Mouse (Mus musculus): Measurements from ENCODE around the gene Hmg20a.

Hmg20a gene

DNA sequence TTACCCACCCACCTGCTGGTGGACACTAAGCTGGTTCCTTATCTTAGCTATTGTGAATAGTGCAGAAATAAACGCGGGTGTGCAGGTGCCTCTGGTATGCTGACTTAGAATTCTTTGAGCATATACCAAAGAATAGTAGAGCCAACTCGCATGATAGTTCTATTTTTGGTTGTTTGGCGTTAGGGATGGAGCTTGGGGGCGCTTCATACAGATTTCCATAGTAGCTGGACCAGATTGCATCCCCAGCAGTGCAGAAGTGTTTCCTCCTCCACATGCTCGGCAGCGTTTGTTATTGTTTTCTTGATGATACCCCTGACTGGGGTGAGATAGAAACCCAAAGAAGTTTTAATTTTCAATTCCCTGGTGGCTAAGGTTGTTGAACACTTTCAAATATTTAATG, 21.3 kb downstream of the Hmg20a start:
- DNase-seq (ENCODE audit: low spot score in 2 of 2) = no peak

GRCm38 (mm10) chr9:56451570-56451969, 33.2 kb downstream of the Hmg20a start:
- DNase-seq (ENCODE audit: low spot score in 2 of 2) = no peak

- no peak for DNase-seq (ENCODE audit: low spot score in 2 of 2)
These were observed 34.8 kb downstream of the Hmg20a start for GRCm38 (mm10) chr9:56453038-56453815.

DNA sequence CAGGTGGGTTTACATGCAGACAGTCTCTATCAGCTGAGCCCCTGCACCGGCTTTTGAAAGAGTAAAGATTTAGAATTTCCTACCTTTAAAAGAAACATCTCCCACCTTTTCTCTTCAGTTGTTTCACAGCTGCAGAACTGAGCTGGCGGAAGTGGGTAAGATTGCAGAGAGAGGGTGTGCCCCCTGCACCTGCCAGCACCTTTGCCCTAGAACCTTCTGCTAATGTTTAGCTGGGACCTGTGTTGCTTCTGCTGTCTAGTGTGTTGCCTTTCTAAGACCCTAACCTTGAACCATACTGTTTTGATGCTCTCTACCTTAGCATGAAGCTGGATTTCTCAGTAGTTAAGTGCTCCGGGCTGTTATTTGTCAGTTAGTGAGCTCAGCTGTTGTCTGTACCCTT, 38.0 kb downstream of the Hmg20a start:
- DNase-seq (ENCODE audit: low spot score in 2 of 2) = no peak

GRCm38 (mm10) chr9:56460987-56461386, 42.6 kb downstream of the Hmg20a start:
- no peak for DNase-seq (ENCODE audit: low spot score in 2 of 2)

DNA sequence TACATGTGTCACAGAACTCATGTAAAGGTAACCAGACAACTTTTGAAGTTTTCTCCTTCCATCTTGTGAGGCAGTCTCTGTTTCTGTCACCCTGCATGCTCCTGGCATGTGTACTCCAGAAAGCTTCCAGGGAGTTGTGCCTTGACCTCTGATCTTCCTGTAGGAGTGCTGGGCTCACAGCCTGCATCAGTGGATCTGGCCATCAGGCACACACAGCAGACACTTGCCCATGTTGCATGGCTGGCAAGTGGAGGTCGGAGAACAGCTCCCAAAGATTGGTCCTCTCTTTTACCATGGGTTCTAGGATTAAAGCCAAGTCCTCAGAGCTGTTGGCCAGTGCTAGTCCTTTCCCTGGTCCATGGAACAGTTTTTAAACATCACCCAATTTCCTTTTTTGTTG, 44.2 kb downstream of the Hmg20a start:
- no peak for DNase-seq (ENCODE audit: low spot score in 2 of 2)

- no peak for DNase-seq (ENCODE audit: low spot score in 2 of 2)
These were observed 44.6 kb downstream of the Hmg20a start for GRCm38 (mm10) chr9:56463046-56463445.

DNA sequence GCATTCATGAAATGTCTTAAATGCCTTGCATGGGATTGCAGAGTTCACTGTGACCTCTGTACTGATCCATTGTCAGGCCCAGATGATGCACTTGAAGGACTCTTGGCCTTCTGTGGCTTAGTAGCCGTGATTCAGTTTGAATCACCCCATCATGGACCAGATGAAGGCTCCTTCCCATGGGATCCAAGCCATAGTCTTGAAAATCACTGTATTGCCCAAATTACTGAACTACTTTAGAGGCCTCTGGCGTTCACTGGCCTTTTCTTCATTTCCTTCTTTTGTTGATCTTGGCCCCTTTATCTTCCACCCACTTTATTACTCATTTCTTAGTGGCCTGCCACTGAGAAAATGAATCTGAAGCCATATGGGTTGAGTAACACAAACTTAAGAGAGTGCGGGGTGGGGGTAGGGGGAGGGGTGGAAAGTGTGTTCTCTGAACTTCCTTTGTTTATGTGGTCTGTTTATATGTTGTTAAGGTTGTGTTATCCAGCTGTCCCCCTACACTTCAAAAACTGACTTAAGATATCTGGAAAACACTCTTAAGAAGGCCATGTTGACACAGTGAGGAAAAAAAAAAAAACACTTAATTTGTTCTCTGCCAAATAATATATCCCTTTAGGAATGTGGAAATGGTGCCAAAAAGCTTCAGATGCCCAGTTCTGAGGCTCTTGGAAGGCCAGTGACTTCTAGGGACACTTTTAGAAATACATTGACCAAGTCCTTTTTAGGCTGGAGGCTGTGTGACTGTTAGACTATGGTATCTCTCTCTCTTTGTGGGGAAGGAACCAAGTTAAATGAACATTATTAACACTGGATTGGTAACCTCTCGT, 45.5 kb downstream of the Hmg20a start:
- DNase-seq (ENCODE audit: low spot score in 2 of 2) = peak in 1 of 2 experiments; percentile 13

GRCm38 (mm10) chr9:56464863-56465654, 46.6 kb downstream of the Hmg20a start:
- peak; percentile 39 to 58 for DNase-seq (ENCODE audit: low spot score in 2 of 2)

- no peak for DNase-seq (ENCODE audit: low spot score in 2 of 2)
These were observed 47.8 kb downstream of the Hmg20a start for GRCm38 (mm10) chr9:56466251-56466650.

- no peak for DNase-seq (ENCODE audit: low spot score in 2 of 2)
These were observed 51.2 kb downstream of the Hmg20a start for GRCm38 (mm10) chr9:56469656-56470055.

- DNase-seq (ENCODE audit: low spot score in 2 of 2) = no peak
These were observed 51.9 kb downstream of the Hmg20a start for GRCm38 (mm10) chr9:56470291-56470690.

GRCm38 (mm10) chr9:56478975-56479647, 60.7 kb downstream of the Hmg20a start:
- no peak for DNase-seq (ENCODE audit: low spot score in 2 of 2)

GRCm38 (mm10) chr9:56482623-56483022, 64.2 kb downstream of the Hmg20a start:
- no peak for DNase-seq (ENCODE audit: low spot score in 2 of 2)

DNA sequence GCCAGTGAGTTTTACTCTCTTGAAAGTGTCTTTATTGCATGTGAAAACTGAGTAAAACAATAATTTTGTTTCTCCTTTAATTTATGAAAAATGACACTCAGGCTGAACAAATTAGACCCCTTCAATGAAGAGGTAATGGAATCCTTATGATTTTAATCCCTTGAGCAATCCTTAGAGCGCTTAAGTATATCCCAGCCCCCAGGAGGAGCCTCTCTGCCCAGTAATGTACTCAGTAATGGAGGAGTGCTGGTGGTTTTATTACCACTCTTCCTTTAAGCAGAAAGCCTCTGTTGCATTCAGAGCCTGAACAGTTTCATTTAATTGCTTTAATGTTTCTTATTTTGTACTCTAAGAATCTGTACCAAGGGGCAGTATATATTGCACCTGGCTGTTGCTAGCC, 67.0 kb downstream of the Hmg20a start:
- DNase-seq (ENCODE audit: low spot score in 2 of 2) = no peak

GRCm38 (mm10) chr9:56486158-56486557, 67.7 kb downstream of the Hmg20a start:
- DNase-seq (ENCODE audit: low spot score in 2 of 2) = no peak

GRCm38 (mm10) chr9:56487651-56488050, 69.2 kb downstream of the Hmg20a start:
- no peak for DNase-seq (ENCODE audit: low spot score in 2 of 2)

DNA sequence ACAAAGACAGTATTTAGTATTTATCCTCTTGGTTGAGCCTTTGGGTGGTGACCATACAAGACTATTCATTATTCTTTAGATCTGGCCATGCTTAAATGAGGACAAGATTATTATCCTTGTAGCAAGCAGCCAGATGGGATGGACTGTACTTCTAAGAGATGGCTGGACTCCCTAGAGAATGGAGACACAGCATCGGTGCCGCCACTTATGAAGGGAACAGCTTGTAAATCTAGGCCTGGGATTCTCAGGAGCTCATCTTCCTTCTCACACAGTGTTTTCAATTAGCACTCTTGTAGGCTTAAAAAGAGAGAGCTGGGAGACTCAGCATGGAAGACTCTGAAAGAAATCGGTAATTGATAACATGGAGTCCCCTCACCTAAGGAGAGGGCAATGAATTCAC, 74.0 kb downstream of the Hmg20a start:
- no peak for DNase-seq (ENCODE audit: low spot score in 2 of 2)

DNA sequence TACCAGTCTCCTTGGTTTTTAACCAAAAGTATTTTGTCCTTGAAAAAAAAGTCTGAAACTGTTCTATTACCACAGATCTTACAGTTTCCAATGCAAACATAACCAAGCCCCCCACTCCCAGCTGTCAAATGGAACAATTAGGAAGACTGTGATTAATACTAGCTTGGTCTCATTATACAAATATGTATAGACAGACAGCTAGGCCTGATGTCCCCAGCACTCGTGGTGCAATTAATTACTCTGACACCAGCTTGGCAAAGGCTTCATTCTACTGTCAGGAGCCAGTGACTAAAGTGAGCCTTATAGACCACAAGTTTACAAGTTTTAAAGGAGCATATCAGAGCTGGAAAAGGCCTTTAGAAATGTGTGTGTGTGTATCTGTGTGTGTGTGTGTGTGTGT, 74.5 kb downstream of the Hmg20a start:
- no peak for DNase-seq (ENCODE audit: low spot score in 2 of 2)

- no peak for DNase-seq (ENCODE audit: low spot score in 2 of 2)
These were observed 76.7 kb downstream of the Hmg20a start for GRCm38 (mm10) chr9:56495088-56495487.

- no peak for DNase-seq (ENCODE audit: low spot score in 2 of 2)
These were observed 77.4 kb downstream of the Hmg20a start for GRCm38 (mm10) chr9:56495795-56496232.

DNA sequence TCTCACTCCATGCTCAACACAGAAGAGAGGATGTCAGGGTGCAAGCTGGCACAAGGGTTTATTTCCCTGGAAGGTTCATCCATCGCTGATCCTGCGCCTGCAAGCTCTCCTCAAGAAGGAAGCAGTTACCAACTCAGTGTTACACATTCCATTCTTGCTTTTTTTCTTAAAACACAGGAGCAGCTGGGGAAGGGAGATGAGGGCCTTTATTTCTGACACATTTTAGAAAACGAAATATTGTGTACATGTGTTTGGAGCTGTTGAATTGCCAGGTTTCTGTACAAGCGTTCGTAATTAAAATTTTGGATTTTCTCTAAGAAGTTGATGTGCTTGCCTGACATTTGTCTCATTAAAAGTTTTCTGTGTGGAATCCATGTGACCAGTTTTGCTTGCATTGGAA, 78.2 kb downstream of the Hmg20a start:
- DNase-seq (ENCODE audit: low spot score in 2 of 2) = no peak
